Mouse (Mus musculus) neural tube, embryonic 13.5 days (tissue): ENCODE data around the gene Kif3a. TPM values are rescaled to one million over a fixed set of nuclear protein-coding genes. Genes with fewer than 3 reads are reported as not detected.

Source experiments
- ATAC-seq: fragments of 200-750 bp; cut with Nextera tagmentation; 2 replicates; pipeline ENCODE4 v1.8.0; 2017; ENCODE audit warnings: low read depth, mild to moderate bottlenecking, moderate TSS enrichment, moderate library complexity
- H3K27ac ChIP-seq: fragments of 300-500 bp; sonication (generic); replicated peaks from 2 replicates; pipeline ENCODE4 v1.5.1; 2015; ENCODE audit warnings: moderate library complexity, mild to moderate bottlenecking, inconsistent platforms
- H3K27me3 ChIP-seq: fragments of 300-500 bp; sonication (generic); 2 replicates; pipeline ENCODE4 v1.6.1; 2015; ENCODE audit warnings: mild to moderate bottlenecking, inconsistent platforms
- H3K36me3 ChIP-seq: fragments of 300-500 bp; sonication (generic); 2 replicates; pipeline ENCODE4 v1.6.1; 2015; ENCODE audit warnings: mild to moderate bottlenecking, inconsistent platforms
- H3K4me1 ChIP-seq: fragments of 300-500 bp; sonication (generic); replicated peaks from 2 replicates; pipeline ENCODE4 v1.6.1; 2015; ENCODE audit warnings: inconsistent platforms
- H3K4me2 ChIP-seq: fragments of 300-500 bp; sonication (generic); 2 replicates; pipeline ENCODE4 v1.6.1; 2015; ENCODE audit warnings: inconsistent platforms, mild to moderate bottlenecking, moderate library complexity
- H3K4me3 ChIP-seq: fragments of 300-500 bp; sonication (generic); 2 replicates; pipeline ENCODE4 v1.5.1; 2015; ENCODE audit warnings: mild to moderate bottlenecking, inconsistent platforms
- H3K9ac ChIP-seq: fragments of 300-500 bp; sonication (generic); 2 replicates; pipeline ENCODE4 v1.6.1; 2015; ENCODE audit warnings: moderate library complexity, mild to moderate bottlenecking, inconsistent platforms
- H3K9me3 ChIP-seq: fragments of 300-500 bp; sonication (generic); 2 replicates; pipeline ENCODE4 v1.6.1; 2016; ENCODE audit warnings: inconsistent platforms
- WGBS: fragments of 180-500 bp; shearing (Covaris S2); methylation state at CpG from one replicate; pipeline ENCODE4 v1.1.7; 2015; 5-methylcytosine and 5-hydroxymethylcytosine counted together
- polyA plus RNA-seq: library from polyadenylated mRNA; unstranded; fragments of >200 nt; fragmentation: Nextera tagmentation; extraction: Ambion mirVana; gene quantifications from 2 replicates; pipeline ENCODE4 v1.2.1, GENCODE M21; 2015

The Kif3a gene
- polyA plus RNA-seq, 1 experiment from 2014 or later: 272 TPM

DNA sequence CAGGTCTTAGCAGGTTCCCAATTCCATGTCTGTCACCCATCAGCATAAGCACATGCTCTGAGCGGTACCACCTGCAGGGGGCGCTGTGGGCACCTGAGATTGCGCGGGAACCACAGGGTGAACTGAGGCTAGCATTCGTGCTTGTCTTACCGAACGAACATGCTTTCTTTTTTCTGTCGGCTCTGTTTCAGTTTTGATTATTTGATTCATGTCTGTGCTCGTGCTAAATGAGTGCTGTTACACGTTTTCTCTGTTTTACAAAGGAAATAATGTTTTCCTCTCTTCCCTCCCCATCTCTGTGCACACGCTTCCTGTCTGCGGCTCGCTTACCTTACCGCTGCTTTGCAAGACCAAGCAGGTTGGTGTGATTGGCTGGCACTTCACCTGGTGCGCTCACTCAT, 23.2 kb downstream of the Kif3a start:
- Histone ChIP-seq H3K4me1 (no peaks in the 10 kb centered on the region), H3K9me3 (no peaks in the 10 kb centered on the region), H3K4me2 (no peak overlapping the region), H3K27ac (no peak overlapping the region), H3K36me3 (peaks cover 96% of the 10 kb centered on the region), H3K9ac (no peak overlapping the region), H3K27me3 (no peaks in the 10 kb centered on the region), H3K4me3 (no peak overlapping the region)
- 40% methylated on average over 15 of the region's 15 CpGs for WGBS
- no peak for ATAC-seq

GRCm38 (mm10) chr11:53591116-53591515, 23.9 kb downstream of the Kif3a start:
- no peaks in the 10 kb centered on the region for H3K27me3 ChIP-seq
- no peaks in the 10 kb centered on the region for H3K9me3 ChIP-seq
- H3K27ac ChIP-seq: no peak overlapping the region
- H3K36me3 ChIP-seq: peaks cover 93% of the 10 kb centered on the region
- H3K9ac ChIP-seq: no peak overlapping the region
- H3K4me3 ChIP-seq: no peak overlapping the region
- 92% methylated on average over 5 of the region's 5 CpGs for WGBS
- no peak overlapping the region for H3K4me2 ChIP-seq
- no peak for ATAC-seq
- H3K4me1 ChIP-seq: no peaks in the 10 kb centered on the region

DNA sequence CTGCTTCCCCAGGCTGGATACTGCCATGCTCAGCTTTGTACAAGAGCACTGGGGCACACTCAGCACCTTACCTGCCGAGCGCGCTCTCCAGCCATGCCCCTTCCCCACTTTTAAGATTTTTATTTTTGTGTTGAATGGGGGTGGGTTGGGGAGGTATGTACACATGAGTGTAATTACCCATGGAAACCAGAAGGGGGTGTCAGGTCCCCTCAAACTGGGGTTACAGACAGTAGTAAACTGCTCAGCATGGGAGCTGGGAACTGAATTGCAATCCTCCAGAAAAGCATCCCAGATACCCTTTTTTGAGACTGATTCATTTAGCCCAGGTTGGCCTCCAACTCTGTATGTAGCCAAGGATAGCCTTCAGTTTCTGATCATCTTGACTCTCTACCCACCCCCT, 37.8 kb downstream of the Kif3a start:
- ATAC-seq: no peak
- Histone ChIP-seq H3K27me3 (no peaks in the 10 kb centered on the region), H3K36me3 (peaks cover 41% of the 10 kb centered on the region), H3K9ac (no peak overlapping the region), H3K4me2 (no peak overlapping the region), H3K4me1 (peaks cover 10% of the 10 kb centered on the region; the same call in 1 of the 2 replicates), H3K9me3 (no peaks in the 10 kb centered on the region), H3K4me3 (no peak overlapping the region), H3K27ac (no peak overlapping the region)
- 93% methylated on average over 3 of the region's 3 CpGs for WGBS

DNA sequence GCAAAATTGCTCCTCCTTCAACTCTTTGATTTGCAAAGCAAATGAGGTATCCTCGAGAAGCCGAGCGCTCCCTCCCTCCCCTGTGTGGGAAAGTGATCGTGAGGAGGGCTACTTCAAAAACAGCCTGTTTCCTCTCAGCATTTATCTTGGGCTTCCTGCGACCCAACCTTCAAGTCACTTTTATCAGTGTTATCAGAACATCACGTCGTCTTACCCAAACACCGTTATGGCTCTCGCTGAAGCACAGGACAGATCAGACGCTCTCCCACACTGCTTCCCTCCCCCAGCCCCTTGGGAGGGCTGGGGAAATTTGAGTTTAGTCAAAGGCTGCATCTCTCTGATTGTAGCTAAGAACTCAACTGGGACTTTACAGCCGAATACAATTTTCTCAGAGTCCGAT, 38.4 kb downstream of the Kif3a start:
- peak overlapping the region; percentile 26; the same call in 1 of the 2 replicates for H3K9ac ChIP-seq
- peaks cover 10% of the 10 kb centered on the region; the same call in 1 of the 2 replicates for H3K4me1 ChIP-seq
- ATAC-seq: no peak
- H3K4me3 ChIP-seq: no peak overlapping the region
- peaks cover 36% of the 10 kb centered on the region for H3K36me3 ChIP-seq
- H3K27me3 ChIP-seq: no peaks in the 10 kb centered on the region
- WGBS: 10% methylated on average over 12 of the region's 12 CpGs
- H3K4me2 ChIP-seq: 0 out of 2 replicates have a peak overlapping the region, but pooled peaks have one; percentile 18
- H3K27ac ChIP-seq: no peak overlapping the region
- H3K9me3 ChIP-seq: no peaks in the 10 kb centered on the region

GRCm38 (mm10) chr11:53609231-53609630, 42.1 kb downstream of the Kif3a start:
- no peak overlapping the region for H3K27ac ChIP-seq
- no peak for ATAC-seq
- no peaks in the 10 kb centered on the region for H3K9me3 ChIP-seq
- H3K4me1 ChIP-seq: peaks cover 10% of the 10 kb centered on the region; the same call in 1 of the 2 replicates
- H3K36me3 ChIP-seq: peaks cover 8% of the 10 kb centered on the region
- H3K4me2 ChIP-seq: no peak overlapping the region
- no peak overlapping the region for H3K9ac ChIP-seq
- no peak overlapping the region for H3K4me3 ChIP-seq
- 82% methylated on average over 6 of the region's 6 CpGs for WGBS
- H3K27me3 ChIP-seq: no peaks in the 10 kb centered on the region

- Histone ChIP-seq H3K36me3 (0 out of 2 replicates have a peak, but pooled peaks cover 4% of the 10 kb centered on the region), H3K4me3 (no peak overlapping the region), H3K4me2 (no peak overlapping the region), H3K9ac (no peak overlapping the region), H3K27me3 (no peaks in the 10 kb centered on the region), H3K4me1 (peaks cover 10% of the 10 kb centered on the region; the same call in 1 of the 2 replicates), H3K27ac (no peak overlapping the region), H3K9me3 (no peaks in the 10 kb centered on the region)
- ATAC-seq: no peak
- 91% methylated on average over 3 of the region's 3 CpGs for WGBS
These were observed 42.5 kb downstream of the Kif3a start for GRCm38 (mm10) chr11:53609672-53610071.

- Histone ChIP-seq H3K36me3 (no peaks in the 10 kb centered on the region), H3K9ac (no peak overlapping the region), H3K9me3 (no peaks in the 10 kb centered on the region), H3K4me1 (no peaks in the 10 kb centered on the region), H3K27ac (no peak overlapping the region), H3K27me3 (no peaks in the 10 kb centered on the region), H3K4me2 (no peak overlapping the region), H3K4me3 (no peak overlapping the region)
- ATAC-seq: no peak
- 69% methylated on average over 6 of the region's 6 CpGs for WGBS
These were observed 48.0 kb downstream of the Kif3a start for GRCm38 (mm10) chr11:53615172-53615571.

DNA sequence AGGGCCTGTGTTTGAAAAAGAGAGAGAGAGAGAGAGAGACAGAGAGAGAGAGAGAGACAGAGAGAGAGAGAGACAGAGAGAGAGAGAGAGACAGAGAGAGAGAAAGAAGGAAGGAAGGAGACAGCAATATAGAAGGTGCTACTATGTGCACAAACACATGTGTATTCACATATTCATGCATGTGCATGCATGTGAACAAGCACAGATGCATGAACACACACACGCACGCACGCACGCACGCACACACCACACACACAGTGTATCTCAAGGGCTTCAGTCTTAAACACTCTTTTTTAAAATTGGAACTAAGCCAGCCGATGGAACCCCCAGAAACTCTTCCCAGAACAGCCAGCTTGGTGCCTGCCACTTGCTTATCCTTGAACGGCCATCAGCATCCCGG, 48.4 kb downstream of the Kif3a start:
- Histone ChIP-seq H3K4me1 (no peaks in the 10 kb centered on the region), H3K36me3 (no peaks in the 10 kb centered on the region), H3K9me3 (no peaks in the 10 kb centered on the region), H3K4me3 (no peak overlapping the region), H3K27ac (no peak overlapping the region), H3K4me2 (no peak overlapping the region), H3K9ac (no peak overlapping the region), H3K27me3 (no peaks in the 10 kb centered on the region)
- WGBS: 95% methylated on average over 8 of the region's 8 CpGs
- ATAC-seq: no peak

- Histone ChIP-seq H3K36me3 (no peaks in the 10 kb centered on the region), H3K4me2 (no peak overlapping the region), H3K9ac (no peak overlapping the region), H3K4me3 (no peak overlapping the region), H3K4me1 (no peaks in the 10 kb centered on the region), H3K27me3 (no peaks in the 10 kb centered on the region), H3K9me3 (no peaks in the 10 kb centered on the region), H3K27ac (no peak overlapping the region)
- ATAC-seq: no peak
- WGBS: 84% methylated on average over 8 of the region's 8 CpGs
These were observed 49.8 kb downstream of the Kif3a start for GRCm38 (mm10) chr11:53616748-53617558.

GRCm38 (mm10) chr11:53617562-53618109, 50.5 kb downstream of the Kif3a start:
- WGBS: 71% methylated on average over 4 of the region's 4 CpGs
- H3K9me3 ChIP-seq: no peaks in the 10 kb centered on the region
- no peaks in the 10 kb centered on the region for H3K27me3 ChIP-seq
- no peak overlapping the region for H3K4me2 ChIP-seq
- H3K4me1 ChIP-seq: no peaks in the 10 kb centered on the region
- H3K4me3 ChIP-seq: no peak overlapping the region
- ATAC-seq: no peak
- H3K36me3 ChIP-seq: no peaks in the 10 kb centered on the region
- H3K9ac ChIP-seq: no peak overlapping the region
- H3K27ac ChIP-seq: no peak overlapping the region

GRCm38 (mm10) chr11:53618619-53619198, 51.5 kb downstream of the Kif3a start, which contains the start of gene Il4:
Il4 (minus strand) TSS chr11:53618669.
- H3K4me1 ChIP-seq: no peaks in the 10 kb centered on the region
- H3K4me3 ChIP-seq: no peak within 1 kb of the TSS
- ATAC-seq: no peak
- H3K27me3 ChIP-seq: no peaks in the 10 kb centered on the region
- 86% methylated on average over 7 of the region's 7 CpGs for WGBS
- no peak within 1 kb of the TSS for H3K9ac ChIP-seq
- H3K4me2 ChIP-seq: no peak within 1 kb of the TSS
- no peaks in the 10 kb centered on the region for H3K36me3 ChIP-seq
- no peaks in the 10 kb centered on the region for H3K9me3 ChIP-seq
- no peak within 1 kb of the TSS for H3K27ac ChIP-seq

- Histone ChIP-seq H3K4me2 (no peak overlapping the region), H3K27ac (no peak overlapping the region), H3K36me3 (no peaks in the 10 kb centered on the region), H3K9me3 (no peaks in the 10 kb centered on the region), H3K4me1 (no peaks in the 10 kb centered on the region), H3K27me3 (no peaks in the 10 kb centered on the region), H3K9ac (no peak overlapping the region), H3K4me3 (no peak overlapping the region)
- 63% methylated on average over 6 of the region's 6 CpGs for WGBS
- ATAC-seq: no peak
These were observed 52.2 kb downstream of the Kif3a start for GRCm38 (mm10) chr11:53619428-53619827.
